In genomic region chr16:8669432-8669831, GRCm38 (mm10) we compare ENCODE assay signal across 8 mouse cellular contexts. TPM values are rescaled to one million over a fixed set of nuclear protein-coding genes. Genes with fewer than 3 reads are reported as not detected.
DNase-seq lines count a peak whose midpoint lies in the region; ATAC-seq and TF ChIP-seq lines count a peak whose summit lies in the region.
"Had no signal": no experiment of that assay in that cellular context is flagged by ENCODE, and none has a peak within 500 bp of the region (broad histone marks: within the 10 kb centered on the region; RNA-seq: fewer than 3 reads in every experiment).

No protein-coding gene starts in this region.

- no peak for TF ChIP-seq CTCF in lung, embryonic 14.5 days (IDR thresholded peaks at IDR 0.05; ENCODE audit: low read depth)

- H3K4me2 ChIP-seq in lung, embryonic 14.5 days, result peak overlapping the region; percentile 81
- peak overlapping the region; percentile 73 for H3K4me2 ChIP-seq in forebrain, embryonic 13.5 days
- H3K4me2 ChIP-seq in neural tube, embryonic 13.5 days, result peak overlapping the region; percentile 96

- H3K27me3 ChIP-seq in lung, embryonic 14.5 days (ENCODE audit: insufficient read depth, low read length), result 0 out of 2 replicates have a peak, but pooled peaks cover 4% of the 10 kb centered on the region
- peaks cover 15% of the 10 kb centered on the region for H3K27me3 ChIP-seq in forebrain, embryonic 13.5 days
- peaks cover 15% of the 10 kb centered on the region for H3K27me3 ChIP-seq in limb, embryonic 10.5 days (ENCODE audit: low read depth, poor library complexity, severe bottlenecking)
- peaks cover 8% of the 10 kb centered on the region; the same call in 1 of the 2 replicates for H3K27me3 ChIP-seq in neural tube, embryonic 13.5 days

- ATAC-seq in lung, embryonic 14.5 days (ENCODE audit: insufficient read depth), result no peak
- ATAC-seq in forebrain, embryonic 13.5 days, result no peak
- no peak for ATAC-seq in neural tube, embryonic 13.5 days (ENCODE audit: low read depth)

- H3K4me1 ChIP-seq in lung, embryonic 14.5 days (ENCODE audit: insufficient read depth), result peaks cover 12% of the 10 kb centered on the region; the same call in 1 of the 2 replicates
- peaks cover 49% of the 10 kb centered on the region for H3K4me1 ChIP-seq in forebrain, embryonic 13.5 days
- H3K4me1 ChIP-seq in limb, embryonic 10.5 days, result peaks cover 57% of the 10 kb centered on the region
- peaks cover 74% of the 10 kb centered on the region for H3K4me1 ChIP-seq in neural tube, embryonic 13.5 days (replicated peaks)

- peak overlapping the region; percentile 66; the same call in 1 of the 2 replicates for H3K4me3 ChIP-seq in lung, embryonic 14.5 days (ENCODE audit: low read depth, low read length)
- peak overlapping the region; percentile 73 for H3K4me3 ChIP-seq in forebrain, embryonic 13.5 days
- H3K4me3 ChIP-seq in limb, embryonic 10.5 days, result peak overlapping the region; percentile 70
- H3K4me3 ChIP-seq in neural tube, embryonic 13.5 days, result peak overlapping the region; percentile 93

- peak overlapping the region; percentile 65 for H3K9ac ChIP-seq in lung, embryonic 14.5 days
- peak overlapping the region; percentile 80 for H3K9ac ChIP-seq in forebrain, embryonic 13.5 days
- peak overlapping the region; percentile 87 for H3K9ac ChIP-seq in neural tube, embryonic 13.5 days

- H3K27ac ChIP-seq in lung, embryonic 14.5 days (ENCODE audit: low read depth), result no peak overlapping the region
- H3K27ac ChIP-seq in forebrain, embryonic 13.5 days, result peak overlapping the region; percentile 78
- peak overlapping the region; percentile 89 for H3K27ac ChIP-seq in limb, embryonic 10.5 days
- peak overlapping the region; percentile 88 for H3K27ac ChIP-seq in neural tube, embryonic 13.5 days (replicated peaks)

- peak; percentile 41 for DNase-seq in lung, embryonic 14.5 days
- DNase-seq in lung, postnatal 10 days, result no peak
- DNase-seq in limb, embryonic 10.5 days (ENCODE audit: low spot score), result no peak
- DNase-seq in frontal cortex, postnatal 14 days (ENCODE audit: low spot score in 2 of 2), result no peak
- no peak for DNase-seq in left cerebral cortex, adult 8-10 months (ENCODE audit: low spot score in 2 of 2)

- no peaks in the 10 kb centered on the region; the same call in 1 of the 2 replicates for H3K36me3 ChIP-seq in lung, embryonic 14.5 days (ENCODE audit: insufficient read depth)
- H3K36me3 ChIP-seq in forebrain, embryonic 13.5 days (ENCODE audit: poor library complexity, severe bottlenecking), result peaks cover 9% of the 10 kb centered on the region; the same call in 1 of the 2 replicates
- H3K36me3 ChIP-seq in limb, embryonic 10.5 days, result peaks cover 41% of the 10 kb centered on the region
- H3K36me3 ChIP-seq in neural tube, embryonic 13.5 days, result peaks cover 23% of the 10 kb centered on the region

- WGBS in lung, embryonic 14.5 days, result 58% methylated on average over 5 of the region's 5 CpGs
- WGBS in forebrain, embryonic 13.5 days, result 45% methylated on average over 5 of the region's 5 CpGs
- 71% methylated on average over 5 of the region's 5 CpGs for WGBS in limb, embryonic 10.5 days
- 52% methylated on average over 5 of the region's 5 CpGs for WGBS in neural tube, embryonic 13.5 days

- no peaks in the 10 kb centered on the region for H3K9me3 ChIP-seq in lung, embryonic 14.5 days (ENCODE audit: low read depth, low read length)
- H3K9me3 ChIP-seq in forebrain, embryonic 13.5 days (replicated peaks), result no peaks in the 10 kb centered on the region
- H3K9me3 ChIP-seq in limb, embryonic 10.5 days (replicated peaks), result no peaks in the 10 kb centered on the region
- H3K9me3 ChIP-seq in neural tube, embryonic 13.5 days, result no peaks in the 10 kb centered on the region

RNA-seq across cellular contexts. Expression of gene Carhsp1, which starts 2.5 kb away (rescaled TPM):
- 27.6 and 27.7 TPM in 2 replicates for polyA plus RNA-seq in lung, embryonic 14.5 days (2014; fragmentation: Nextera tagmentation; extraction: Ambion mirVana)
- polyA plus RNA-seq in forebrain, embryonic 13.5 days (2015; fragmentation: Nextera tagmentation; extraction: Ambion mirVana), result 190 and 211 TPM in 2 replicates
- 152 and 166 TPM in 2 replicates for polyA plus RNA-seq in limb, embryonic 10.5 days (2016; fragmentation: Nextera tagmentation; extraction: Ambion mirVana)
- polyA plus RNA-seq in neural tube, embryonic 13.5 days (2015; fragmentation: Nextera tagmentation; extraction: Ambion mirVana), result 225 and 243 TPM in 2 replicates
- total RNA-seq in left cerebral cortex, adult 8-10 months (2022), result 10 to 100 TPM; 29.8 to 33.0 (median 31.3) TPM

RNA-seq across cellular contexts. Expression of gene Gm5767, which starts 11.1 kb away (rescaled TPM):
- polyA plus RNA-seq in lung, embryonic 14.5 days (2014; fragmentation: Nextera tagmentation; extraction: Ambion mirVana), result not detected in 2 replicates
- not detected in 2 replicates for polyA plus RNA-seq in forebrain, embryonic 13.5 days (2015; fragmentation: Nextera tagmentation; extraction: Ambion mirVana)
- polyA plus RNA-seq in limb, embryonic 10.5 days (2016; fragmentation: Nextera tagmentation; extraction: Ambion mirVana), result not detected in 2 replicates
- not detected in 2 replicates for polyA plus RNA-seq in neural tube, embryonic 13.5 days (2015; fragmentation: Nextera tagmentation; extraction: Ambion mirVana)
- total RNA-seq in left cerebral cortex, adult 8-10 months (2022), result not detected
- total RNA-seq: megakaryocyte progenitor cell, adult 5-6 weeks had no signal

RNA-seq across cellular contexts. Expression of gene Tmem186, which starts 31.9 kb away (rescaled TPM):
- 11.7 and 12.3 TPM in 2 replicates for polyA plus RNA-seq in lung, embryonic 14.5 days (2014; fragmentation: Nextera tagmentation; extraction: Ambion mirVana)
- polyA plus RNA-seq in forebrain, embryonic 13.5 days (2015; fragmentation: Nextera tagmentation; extraction: Ambion mirVana), result 22.9 and 26.9 TPM in 2 replicates
- 22.9 and 26.0 TPM in 2 replicates for polyA plus RNA-seq in limb, embryonic 10.5 days (2016; fragmentation: Nextera tagmentation; extraction: Ambion mirVana)
- polyA plus RNA-seq in neural tube, embryonic 13.5 days (2015; fragmentation: Nextera tagmentation; extraction: Ambion mirVana), result 19.0 and 20.6 TPM in 2 replicates
- total RNA-seq in left cerebral cortex, adult 8-10 months (2022), result 10 to 100 TPM; 12.5 to 14.2 (median 13.5) TPM

RNA-seq across cellular contexts. Expression of gene Pmm2, which starts 32.0 kb away (rescaled TPM):
- 51.7 and 52.0 TPM in 2 replicates for polyA plus RNA-seq in lung, embryonic 14.5 days (2014; fragmentation: Nextera tagmentation; extraction: Ambion mirVana)
- polyA plus RNA-seq in forebrain, embryonic 13.5 days (2015; fragmentation: Nextera tagmentation; extraction: Ambion mirVana), result 50.8 and 55.3 TPM in 2 replicates
- 54.6 and 61.2 TPM in 2 replicates for polyA plus RNA-seq in limb, embryonic 10.5 days (2016; fragmentation: Nextera tagmentation; extraction: Ambion mirVana)
- 37.0 and 43.3 TPM in 2 replicates for polyA plus RNA-seq in neural tube, embryonic 13.5 days (2015; fragmentation: Nextera tagmentation; extraction: Ambion mirVana)
- total RNA-seq in left cerebral cortex, adult 8-10 months (2022), result 10 to 100 TPM; 28.6 to 33.1 (median 29.1) TPM
